Mouse (Mus musculus) frontal cortex, adult 2 months (tissue): ENCODE measurements around the gene Gm21773. TPM values are rescaled to one million over a fixed set of nuclear protein-coding genes. Genes with fewer than 3 reads are reported as not detected.
"Not testable (repeated sequence)": the region's sequence is repeated elsewhere in the genome, so short reads cannot be mapped to it uniquely, and the experiment has no call there.

Source experiments
- DNase-seq, 2 experiments: peaks; one replicate each; pipeline ENCODE4 v3.0.0; 2022; ENCODE audit warnings: low spot score in 1 of 2; ENCODE audit errors: extremely low spot score in 1 of 2
- polyA plus RNA-seq: library from polyadenylated mRNA; depleted of rRNA; stranded (reverse); fragments of >200 nt; gene quantifications from 2 replicates; pipeline ENCODE4 v1.2.3, GENCODE M21; 2012; rRNA removed

Gm21773 gene
- not detected in 2 replicates for polyA plus RNA-seq

- not testable (repeated sequence) for DNase-seq
These were observed at the start of gene Gm21773 for GRCm38 (mm10) chrY:25309260-25309659. Gene Gm21773 (minus strand): TSS chrY:25309360.
